Mouse (Mus musculus) spleen, adult 2 months (tissue): ENCODE results near the gene Fut8.

Experiments
- CTCF ChIP-seq: fragments of 200-500 bp; IDR thresholded peaks from 2 replicates; pipeline ENCODE4 v1.5.1; 2011; ENCODE audit warnings: mild to moderate bottlenecking, inconsistent platforms; ENCODE audit not compliant: insufficient read depth, insufficient read length, insufficient replicate concordance; ENCODE audit errors: extremely low read depth
- POLR2A ChIP-seq: fragments of 200-500 bp; IDR thresholded peaks from 2 replicates; pipeline ENCODE4 v1.6.1; 2011; ENCODE audit warnings: low read depth, low read length, inconsistent platforms

DNA sequence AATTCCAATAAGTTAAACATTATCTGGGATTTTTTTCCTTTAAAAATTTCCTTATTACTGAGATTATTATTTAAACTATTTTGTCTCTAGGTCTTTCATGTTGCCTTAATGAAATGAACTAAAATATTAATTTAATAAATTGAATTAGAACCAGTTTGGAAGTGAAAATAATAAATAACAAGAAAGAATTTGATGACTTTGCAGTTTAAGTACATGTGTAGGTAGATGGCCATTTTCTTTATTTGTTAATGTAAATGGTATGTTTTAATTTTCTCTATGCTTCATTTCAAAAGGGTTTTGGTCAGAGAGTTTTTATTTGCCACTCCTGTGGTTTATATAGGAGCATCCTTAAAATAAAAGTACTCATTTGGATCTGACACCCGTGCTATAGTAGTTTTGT, 177.8 kb downstream of the Fut8 start:
- TF ChIP-seq CTCF (no peak), POLR2A (no peak)
